Mouse (Mus musculus) limb, embryonic 14.5 days (tissue): ENCODE measurements around the gene C8b. TPM values are rescaled to one million over a fixed set of nuclear protein-coding genes. Genes with fewer than 3 reads are reported as not detected.

Experiments
- ATAC-seq: fragments of 200-750 bp; cut with Nextera tagmentation; 2 replicates; pipeline ENCODE4 v1.8.0; 2017; ENCODE audit warnings: low read depth, moderate number of reproducible peaks, moderate TSS enrichment; ENCODE audit not compliant: low FRiP score
- DNase-seq: peaks from one replicate; pipeline ENCODE4 v3.0.0-alpha.2; 2015; ENCODE audit warnings: low spot score
- H3K27ac ChIP-seq: fragments of 300-500 bp; sonication (generic); replicated peaks from 2 replicates; pipeline ENCODE4 v1.5.1; 2014; ENCODE audit warnings: low read depth, mild to moderate bottlenecking, low read length, moderate library complexity, mixed read lengths
- H3K27me3 ChIP-seq: fragments of 300-500 bp; sonication (generic); 2 replicates; pipeline ENCODE4 v1.6.1; 2014; ENCODE audit warnings: low read length, mixed read lengths; ENCODE audit not compliant: control insufficient read depth, insufficient read depth
- H3K36me3 ChIP-seq: fragments of 300-500 bp; sonication (generic); 2 replicates; pipeline ENCODE4 v1.6.1; 2014; ENCODE audit warnings: mild to moderate bottlenecking, low read length, moderate library complexity, mixed read lengths; ENCODE audit not compliant: control insufficient read depth, insufficient read depth
- H3K4me1 ChIP-seq: fragments of 300-500 bp; sonication (generic); 2 replicates; pipeline ENCODE4 v1.6.1; 2014; ENCODE audit warnings: antibody characterized with exemption, low read length, mixed read lengths; ENCODE audit not compliant: control insufficient read depth, insufficient read depth
- H3K4me2 ChIP-seq: fragments of 300-500 bp; sonication (generic); replicated peaks from 2 replicates; pipeline ENCODE4 v1.6.1; 2014; ENCODE audit warnings: low read depth, mild to moderate bottlenecking, low read length, moderate library complexity; ENCODE audit not compliant: severe bottlenecking
- H3K4me3 ChIP-seq: fragments of 300-500 bp; sonication (generic); replicated peaks from 2 replicates; pipeline ENCODE4 v1.5.1; 2014; ENCODE audit warnings: low read length
- H3K9ac ChIP-seq: fragments of 300-500 bp; sonication (generic); 2 replicates; pipeline ENCODE4 v1.6.1; 2014; ENCODE audit warnings: mild to moderate bottlenecking, low read depth, low read length, moderate library complexity; ENCODE audit not compliant: severe bottlenecking
- H3K9me3 ChIP-seq: fragments of 300-500 bp; sonication (generic); 2 replicates; pipeline ENCODE4 v1.6.1; 2016; ENCODE audit warnings: low read length; ENCODE audit not compliant: control insufficient read depth
- POLR2A ChIP-seq: fragments of 200-500 bp; IDR thresholded peaks from 2 replicates; pipeline ENCODE4 v1.8.0; 2012; ENCODE audit warnings: inconsistent platforms, mild to moderate bottlenecking, moderate library complexity, borderline replicate concordance; ENCODE audit not compliant: insufficient read depth, insufficient read length; ENCODE audit errors: extremely low read depth
- WGBS: fragments of 180-500 bp; shearing (Covaris S2); extraction: QIAGEN DNeasy Blood & Tissue Kit; methylation state at CpG from one replicate; pipeline ENCODE4 v1.1.7; 2014; 5-methylcytosine and 5-hydroxymethylcytosine counted together
- polyA plus RNA-seq, 2 experiments: library from polyadenylated mRNA; depleted of rRNA in 1 of 2; stranded (reverse) in 1 of 2; unstranded in 1 of 2; fragments of >200 nt; fragmentation: Nextera tagmentation in 1 of 2; extraction: Ambion mirVana in 1 of 2; gene quantifications; 2 replicates each; pipeline versions ENCODE4 v1.2.1 to v1.2.3; 2012 to 2014

C8b gene
- polyA plus RNA-seq, 2 experiments = not detected

- H3K36me3 ChIP-seq = no peaks in the 10 kb centered on the region
- ATAC-seq = no peak
- H3K9ac ChIP-seq = no peak overlapping the region
- TF ChIP-seq POLR2A = no peak
- DNase-seq = no peak
- no peaks in the 10 kb centered on the region for H3K9me3 ChIP-seq
- no peak overlapping the region for H3K4me3 ChIP-seq
- H3K4me2 ChIP-seq = no peak overlapping the region
- no peak overlapping the region for H3K27ac ChIP-seq
- WGBS = 58% methylated on average over 4 of the region's 4 CpGs
- no peaks in the 10 kb centered on the region for H3K4me1 ChIP-seq
- no peaks in the 10 kb centered on the region for H3K27me3 ChIP-seq
These were observed 53.8 kb downstream of the C8b start for GRCm38 (mm10) chr4:104819891-104820290.

- Histone ChIP-seq H3K4me2 (no peak overlapping the region), H3K36me3 (no peaks in the 10 kb centered on the region), H3K9ac (no peak overlapping the region), H3K27ac (no peak overlapping the region), H3K4me3 (no peak overlapping the region), H3K27me3 (no peaks in the 10 kb centered on the region), H3K4me1 (no peaks in the 10 kb centered on the region), H3K9me3 (no peaks in the 10 kb centered on the region)
- 77% methylated on average over 4 of the region's 4 CpGs for WGBS
- TF ChIP-seq POLR2A = no peak
- ATAC-seq (no peak), DNase-seq (no peak)
These were observed 57.5 kb downstream of the C8b start for GRCm38 (mm10) chr4:104823597-104824101.

- WGBS = 75% methylated on average over 7 of the region's 7 CpGs
- no peaks in the 10 kb centered on the region for H3K4me1 ChIP-seq
These were observed 58.4 kb downstream of the C8b start for GRCm38 (mm10) chr4:104824381-104825077.

GRCm38 (mm10) chr4:104828939-104829338, 62.8 kb downstream of the C8b start:
- no peak overlapping the region for H3K4me3 ChIP-seq
- no peaks in the 10 kb centered on the region for H3K27me3 ChIP-seq
- no peaks in the 10 kb centered on the region for H3K36me3 ChIP-seq
- 61% methylated on average over 5 of the region's 5 CpGs for WGBS
- no peak overlapping the region for H3K27ac ChIP-seq
- no peak for ATAC-seq
- peak; percentile 7 for DNase-seq
- no peak overlapping the region for H3K4me2 ChIP-seq
- H3K9me3 ChIP-seq = no peaks in the 10 kb centered on the region
- H3K9ac ChIP-seq = no peak overlapping the region
- no peaks in the 10 kb centered on the region for H3K4me1 ChIP-seq
- no peak for TF ChIP-seq POLR2A

More at GRCm38 (mm10) chr4:104824381-104825077, 58.4 kb downstream of the C8b start:
- Histone ChIP-seq H3K4me2 (no peak overlapping the region), H3K9me3 (no peaks in the 10 kb centered on the region), H3K36me3 (no peaks in the 10 kb centered on the region), H3K27me3 (no peaks in the 10 kb centered on the region), H3K27ac (no peak overlapping the region), H3K9ac (no peak overlapping the region), H3K4me3 (no peak overlapping the region)
- no peak for ATAC-seq
- DNase-seq = no peak
- TF ChIP-seq POLR2A = no peak

GRCm38 (mm10) chr4:104835096-104835495, 69.0 kb downstream of the C8b start:
- no peak overlapping the region for H3K4me3 ChIP-seq
- DNase-seq (no peak), ATAC-seq (no peak)
- no peak for TF ChIP-seq POLR2A
- H3K4me2 ChIP-seq = no peak overlapping the region
- no peaks in the 10 kb centered on the region for H3K36me3 ChIP-seq
- H3K9me3 ChIP-seq = no peaks in the 10 kb centered on the region
- no peak overlapping the region for H3K27ac ChIP-seq
- 58% methylated on average over 5 of the region's 5 CpGs for WGBS
- no peak overlapping the region for H3K9ac ChIP-seq
- H3K4me1 ChIP-seq = no peaks in the 10 kb centered on the region
- no peaks in the 10 kb centered on the region for H3K27me3 ChIP-seq
